Mouse (Mus musculus): Measurements from ENCODE around the gene Vldlr.

The Vldlr gene

DNA sequence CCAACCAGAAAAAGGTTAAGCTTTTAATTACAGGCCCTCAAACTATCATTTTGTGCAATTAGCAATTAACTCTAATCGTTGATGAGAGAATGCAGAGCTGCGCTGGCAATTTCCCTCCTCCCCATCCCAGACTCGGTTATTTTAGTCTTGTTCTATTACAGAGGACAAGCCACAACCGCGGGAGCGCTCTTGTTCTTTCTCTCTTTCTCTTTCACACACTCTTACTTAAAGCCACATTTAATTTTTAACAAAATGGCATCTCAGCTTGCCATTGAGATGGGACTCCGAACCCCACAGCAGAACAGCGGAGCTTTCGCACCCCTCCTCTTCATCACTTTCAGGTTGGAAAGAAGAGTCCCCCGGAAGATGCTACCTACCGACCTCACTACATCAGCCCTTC lies at the start of gene Vldlr:
Gene Vldlr (plus strand): TSS at position 167 of the 400 bp plus-strand sequence.
- no peak for DNase-seq (ENCODE audit: low read depth, low spot score)

DNA sequence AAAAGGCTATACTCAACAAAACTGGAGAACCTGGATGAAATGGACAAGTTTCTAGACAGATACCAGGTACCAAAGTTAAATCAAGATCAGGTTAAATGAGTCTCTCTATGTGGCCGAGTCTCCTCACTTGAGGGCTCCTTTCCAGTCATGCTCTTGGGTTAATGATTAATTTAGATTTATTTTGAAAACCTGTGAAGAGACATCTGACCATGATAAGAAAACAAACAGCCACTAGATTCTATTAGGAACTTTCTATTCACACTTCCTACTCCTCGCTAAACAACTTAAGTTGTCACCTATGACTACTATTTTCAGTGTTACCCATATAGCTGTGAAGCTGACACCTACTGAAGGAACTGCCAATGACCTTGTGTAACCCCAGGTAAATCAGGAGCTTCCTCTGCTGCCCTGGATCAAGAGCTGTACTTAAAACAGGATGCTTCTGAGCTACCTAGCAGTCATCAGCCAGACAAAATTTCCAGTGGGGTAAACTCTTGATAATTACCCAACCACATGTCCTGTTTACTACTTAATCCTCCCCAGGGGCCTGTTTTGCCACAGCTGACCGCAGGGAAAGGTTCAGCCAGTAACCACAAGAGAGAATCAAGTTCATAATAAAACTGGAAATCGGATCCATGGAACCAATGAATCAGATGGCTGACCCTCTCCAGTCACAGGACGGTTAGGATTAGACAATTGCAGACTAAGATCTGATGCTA lies 48.5 kb upstream of the Vldlr start:
- DNase-seq (ENCODE audit: low read depth, low spot score): no peak

DNA sequence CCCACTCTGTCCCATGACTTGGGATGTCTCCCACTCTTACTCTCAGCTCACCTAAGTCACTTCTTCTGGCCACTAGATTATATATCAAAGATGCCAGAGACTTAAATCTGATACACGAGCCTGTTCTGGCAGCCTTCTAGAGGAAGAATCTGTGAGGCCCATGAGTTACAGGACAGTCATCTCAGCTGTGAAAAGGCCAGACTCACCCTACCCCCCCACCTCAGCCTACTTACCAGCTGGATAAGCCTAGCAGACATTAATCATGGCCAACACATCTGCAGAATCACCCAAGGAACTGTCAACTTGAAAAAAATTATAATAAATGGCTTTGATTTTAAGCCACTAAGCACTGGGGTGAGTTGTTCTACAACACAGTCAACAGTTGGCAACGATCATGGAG lies 42.4 kb upstream of the Vldlr start:
- no peak for DNase-seq (ENCODE audit: low read depth, low spot score)

DNA sequence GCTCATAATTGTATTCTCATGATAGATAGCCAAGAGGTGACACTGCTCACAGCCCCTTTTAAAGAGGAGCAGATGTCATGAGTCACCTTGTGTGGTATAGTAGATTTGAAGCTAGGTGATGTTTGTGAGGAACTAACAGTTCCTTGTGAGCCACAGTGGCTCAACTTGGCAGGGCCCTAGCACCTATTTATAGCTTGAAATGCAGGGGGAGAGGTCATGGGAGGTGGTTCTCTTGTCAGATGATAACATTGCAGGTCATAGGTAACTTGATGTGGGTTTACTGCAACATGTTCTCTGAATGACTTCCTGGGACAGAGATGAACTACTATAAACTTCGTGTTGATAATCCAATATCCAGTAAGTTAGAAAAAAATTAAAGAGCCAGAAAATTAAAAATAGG lies 40.7 kb upstream of the Vldlr start:
- DNase-seq (ENCODE audit: low read depth, low spot score): no peak

DNA sequence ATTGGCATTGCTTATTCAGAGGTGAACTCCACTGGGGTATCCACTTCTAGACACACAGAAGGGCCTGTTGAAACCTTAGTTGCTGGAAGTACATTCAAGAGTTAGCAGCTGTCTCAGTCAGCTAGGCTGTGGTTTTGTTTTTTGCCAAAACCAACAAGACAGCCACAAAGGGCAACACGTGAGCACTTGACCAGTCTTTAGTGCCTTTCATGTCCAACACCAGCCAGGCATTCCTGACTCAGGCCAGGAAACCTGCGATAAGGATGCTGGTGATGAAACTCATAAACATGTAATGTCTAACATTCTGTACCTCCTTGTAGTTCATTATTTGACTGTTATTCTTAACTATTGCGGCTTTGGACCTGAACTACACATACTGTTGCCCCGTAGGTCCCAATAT lies 39.7 kb upstream of the Vldlr start:
- DNase-seq (ENCODE audit: low read depth, low spot score): no peak

DNA sequence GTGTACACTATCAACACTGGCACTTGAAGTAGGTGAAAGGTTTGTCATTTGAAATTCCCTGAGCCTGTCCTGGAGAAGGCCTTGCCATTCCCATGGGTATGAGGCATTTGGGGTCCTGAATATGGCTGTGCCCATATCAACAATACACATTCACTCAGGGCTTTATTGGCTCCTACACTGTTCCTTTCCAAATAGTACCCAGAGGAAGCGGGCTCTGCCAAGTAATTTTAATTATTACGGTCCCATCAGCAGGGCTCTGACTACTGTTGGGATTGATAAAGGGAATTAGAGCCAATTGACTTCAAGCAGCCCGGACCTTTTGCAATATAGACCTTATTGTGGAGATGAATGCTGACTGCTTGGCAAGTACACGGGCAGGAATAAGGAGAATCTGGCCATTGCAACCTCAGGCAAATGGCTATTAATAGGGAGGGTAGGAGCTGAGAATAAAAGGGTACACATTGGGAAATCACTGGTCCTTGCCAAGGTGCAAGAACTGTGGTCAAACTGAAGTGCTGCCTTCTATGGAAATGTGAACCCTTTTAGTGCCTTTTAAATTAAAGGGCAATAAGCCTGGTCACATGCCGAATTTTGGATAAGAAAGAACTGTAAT lies 38.0 kb upstream of the Vldlr start:
- DNase-seq (ENCODE audit: low read depth, low spot score): no peak

DNA sequence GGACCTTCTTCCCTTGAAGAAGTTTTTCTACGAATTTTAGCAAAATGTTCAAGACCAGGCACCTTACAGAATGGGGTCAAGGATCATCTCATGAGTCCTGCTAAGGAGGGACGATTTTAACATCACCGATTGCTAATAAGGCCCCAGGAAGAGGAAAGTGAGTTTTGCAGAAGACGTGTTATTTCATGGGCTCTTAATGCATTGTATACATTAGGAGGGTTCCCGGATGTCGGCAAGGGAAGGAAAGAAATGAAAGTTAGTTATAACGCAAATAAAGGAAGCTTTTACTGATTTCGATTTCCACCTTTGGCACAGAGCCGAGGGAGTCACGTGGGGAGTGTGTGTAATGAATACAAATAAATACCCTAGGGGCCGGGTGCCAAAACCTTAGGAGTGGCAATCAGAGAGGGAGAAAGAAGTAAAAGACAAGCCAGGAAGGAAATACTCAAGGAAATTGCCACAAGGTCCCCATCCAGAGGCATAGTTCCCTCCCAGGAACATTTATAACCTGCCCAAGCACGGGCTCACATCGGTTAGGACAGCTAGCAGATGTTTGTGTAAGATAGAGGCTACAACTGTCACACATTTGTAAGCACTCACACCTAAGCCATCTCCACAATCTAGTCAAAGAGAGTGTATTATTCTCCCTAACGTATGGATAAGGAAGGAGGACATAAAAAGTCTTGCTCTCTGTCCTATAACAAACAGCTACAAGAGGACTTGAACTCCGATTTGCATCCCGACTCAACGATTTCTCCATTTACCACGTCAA lies 35.7 kb upstream of the Vldlr start:
- no peak for DNase-seq (ENCODE audit: low read depth, low spot score)

DNA sequence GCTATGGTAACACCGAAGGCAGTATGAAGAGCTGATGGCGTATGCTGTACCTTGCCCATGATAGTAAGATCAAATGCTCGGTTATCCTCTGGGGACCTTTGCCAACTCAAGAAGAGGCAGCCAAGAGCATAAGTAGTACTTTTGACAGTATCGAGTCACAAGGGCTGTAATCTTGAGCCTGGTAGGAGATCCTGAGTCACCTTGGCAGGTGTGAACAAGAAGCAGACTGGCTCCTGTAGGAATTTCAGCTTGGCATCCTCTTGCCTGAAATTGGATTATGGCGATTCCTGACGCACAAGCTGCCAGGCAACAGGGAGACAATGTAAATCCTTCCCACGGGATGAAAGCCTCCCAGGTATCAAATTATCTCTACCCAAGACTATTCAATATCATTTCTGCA lies 32.8 kb upstream of the Vldlr start:
- no peak for DNase-seq (ENCODE audit: low read depth, low spot score)

DNA sequence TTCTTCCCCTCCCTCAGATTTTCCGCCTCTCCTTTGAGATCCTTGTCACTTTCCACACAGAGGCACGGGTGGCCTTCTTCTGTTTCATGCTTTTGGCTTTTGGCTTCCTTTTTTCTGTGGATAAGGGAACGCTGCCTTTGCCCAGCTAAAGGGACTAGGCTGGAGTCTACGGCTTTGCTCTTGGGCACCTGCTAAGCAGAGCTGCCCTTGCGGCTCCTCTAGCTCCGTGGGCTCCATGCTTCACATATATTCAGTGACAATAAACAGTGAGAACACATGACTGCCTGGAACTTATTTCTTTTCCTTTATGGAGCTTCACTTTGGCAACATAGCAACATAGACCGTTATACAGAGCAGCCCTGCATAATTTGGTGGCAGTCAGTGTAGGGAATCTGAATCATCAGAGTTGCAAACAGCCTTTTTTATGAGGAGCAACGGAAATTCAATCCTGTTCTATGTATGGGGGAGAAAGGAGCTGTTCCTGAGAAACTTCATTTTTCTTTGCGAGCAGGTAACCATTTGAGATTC lies 12.5 kb upstream of the Vldlr start:
- no peak for DNase-seq (ENCODE audit: low read depth, low spot score)

DNA sequence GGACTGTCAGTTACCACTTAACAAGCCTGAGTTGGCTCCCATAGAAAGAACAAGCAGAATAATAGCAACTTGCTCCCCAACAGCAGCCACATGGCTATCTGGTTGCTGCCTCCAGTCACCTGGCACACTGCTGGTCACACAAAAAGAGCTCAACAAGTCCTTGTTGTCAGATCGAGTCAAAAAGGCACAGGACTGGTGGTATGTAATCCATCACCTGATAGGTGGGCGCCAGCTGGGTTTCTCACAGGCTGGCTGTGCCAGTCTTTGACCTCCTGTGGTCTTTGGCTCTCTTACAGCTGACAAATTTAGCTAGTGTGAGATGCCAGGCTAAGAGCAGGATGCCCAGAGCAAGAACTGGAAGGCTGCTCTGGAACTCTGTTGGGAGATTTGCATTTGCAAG lies 5.3 kb upstream of the Vldlr start:
- no peak for DNase-seq (ENCODE audit: low read depth, low spot score)

DNA sequence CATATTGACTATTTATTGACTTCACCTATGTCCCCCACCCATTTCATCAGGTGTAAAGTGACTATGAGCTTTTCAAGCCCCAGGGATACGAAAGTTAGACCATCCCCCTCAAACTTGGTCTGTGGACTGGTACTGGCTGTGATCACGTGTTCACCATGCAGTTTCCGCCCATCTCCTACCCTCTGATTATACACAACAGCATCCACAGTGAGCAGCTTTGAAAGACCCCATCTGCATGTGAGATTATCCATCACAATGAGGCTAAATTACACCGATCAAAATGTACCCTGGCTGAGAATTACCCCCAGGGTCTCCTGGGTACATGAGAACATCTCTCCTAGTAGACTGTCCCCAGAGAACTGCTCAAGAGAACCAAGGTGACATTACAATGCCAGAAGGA lies 688 bp upstream of the Vldlr start:
- no peak for DNase-seq (ENCODE audit: low read depth, low spot score)

DNA sequence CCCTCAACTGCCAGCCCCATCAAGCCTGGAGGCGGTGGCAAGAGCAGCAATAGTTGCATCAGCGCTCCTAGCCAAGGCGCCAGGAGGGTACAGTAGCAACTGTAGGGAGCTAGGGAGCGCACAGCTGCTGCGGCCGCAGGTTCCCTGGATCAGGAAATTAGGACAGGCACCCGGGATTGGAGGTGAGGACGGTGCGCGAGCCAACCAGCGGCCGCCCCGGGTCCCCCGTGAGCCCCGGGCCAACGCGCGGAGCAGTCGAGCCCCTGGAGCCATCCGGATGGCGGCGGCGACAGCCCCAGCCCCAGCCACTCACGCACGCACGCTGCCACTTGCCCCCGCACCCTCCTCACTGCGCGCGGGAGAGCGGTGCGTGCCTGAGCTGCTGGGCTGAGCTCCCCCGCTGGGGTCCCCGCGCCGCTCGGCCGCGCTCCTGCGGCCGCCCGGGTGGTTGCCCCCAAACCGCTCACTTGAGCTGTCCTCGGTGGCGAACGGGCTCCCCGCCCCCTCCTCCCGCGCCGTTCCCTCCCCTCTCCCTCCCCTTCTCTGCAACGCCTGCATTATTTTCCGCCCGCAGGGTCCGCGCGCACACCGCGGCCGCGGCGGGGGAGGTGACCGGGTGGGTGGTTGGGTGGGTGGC lies 601 bp downstream of the Vldlr start:
- DNase-seq (ENCODE audit: low read depth, low spot score): no peak

DNA sequence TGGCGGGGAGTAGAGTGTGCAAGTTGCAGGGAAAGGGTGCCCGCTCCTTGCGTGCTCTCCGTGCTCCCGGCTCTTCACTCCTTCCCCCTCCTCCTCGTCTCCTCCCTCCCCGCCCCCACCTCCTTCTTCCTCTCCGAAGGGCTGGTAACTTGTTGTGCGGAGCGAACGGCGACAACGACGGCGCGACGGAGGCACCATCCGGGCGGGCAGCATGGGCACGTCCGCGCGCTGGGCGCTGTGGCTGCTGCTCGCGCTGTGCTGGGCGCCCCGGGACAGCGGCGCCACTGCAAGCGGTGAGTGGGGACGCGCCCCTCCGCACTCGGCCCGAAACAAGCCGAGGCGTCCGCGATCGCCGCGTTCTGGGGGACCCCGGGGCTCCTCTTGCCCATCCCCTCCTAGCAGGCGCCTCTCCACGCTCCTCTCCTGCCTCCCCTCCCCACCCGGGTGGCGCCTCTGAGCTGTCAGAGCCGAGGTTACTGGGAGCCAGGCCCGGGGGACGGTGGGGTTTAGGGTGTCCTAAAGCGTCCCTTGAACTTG lies 1.2 kb downstream of the Vldlr start:
- DNase-seq (ENCODE audit: low read depth, low spot score): no peak

DNA sequence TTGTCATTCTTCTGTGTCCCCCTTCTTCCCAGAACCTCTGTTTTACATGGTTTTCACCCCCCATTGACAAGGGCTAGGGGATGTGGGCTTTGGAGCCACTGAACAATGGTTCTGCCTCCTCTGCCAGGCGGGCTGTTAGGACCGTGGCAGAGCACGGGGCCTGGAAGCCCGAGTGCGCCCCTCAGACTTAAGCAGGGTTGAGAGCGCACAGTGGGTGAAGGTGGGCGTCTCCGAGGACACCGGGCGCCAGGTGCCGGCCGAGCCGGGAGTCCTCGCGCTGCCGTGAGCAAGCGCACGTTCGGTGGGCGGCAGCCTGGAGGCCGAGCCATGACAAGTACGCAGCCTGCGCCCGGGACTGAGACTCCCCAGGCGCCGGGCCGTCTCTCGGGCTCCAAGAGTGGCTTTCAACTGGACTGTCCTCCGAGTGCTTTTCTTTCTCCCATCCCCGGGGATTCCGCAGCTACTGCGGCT lies 1.7 kb downstream of the Vldlr start:
- no peak for DNase-seq (ENCODE audit: low read depth, low spot score)

DNA sequence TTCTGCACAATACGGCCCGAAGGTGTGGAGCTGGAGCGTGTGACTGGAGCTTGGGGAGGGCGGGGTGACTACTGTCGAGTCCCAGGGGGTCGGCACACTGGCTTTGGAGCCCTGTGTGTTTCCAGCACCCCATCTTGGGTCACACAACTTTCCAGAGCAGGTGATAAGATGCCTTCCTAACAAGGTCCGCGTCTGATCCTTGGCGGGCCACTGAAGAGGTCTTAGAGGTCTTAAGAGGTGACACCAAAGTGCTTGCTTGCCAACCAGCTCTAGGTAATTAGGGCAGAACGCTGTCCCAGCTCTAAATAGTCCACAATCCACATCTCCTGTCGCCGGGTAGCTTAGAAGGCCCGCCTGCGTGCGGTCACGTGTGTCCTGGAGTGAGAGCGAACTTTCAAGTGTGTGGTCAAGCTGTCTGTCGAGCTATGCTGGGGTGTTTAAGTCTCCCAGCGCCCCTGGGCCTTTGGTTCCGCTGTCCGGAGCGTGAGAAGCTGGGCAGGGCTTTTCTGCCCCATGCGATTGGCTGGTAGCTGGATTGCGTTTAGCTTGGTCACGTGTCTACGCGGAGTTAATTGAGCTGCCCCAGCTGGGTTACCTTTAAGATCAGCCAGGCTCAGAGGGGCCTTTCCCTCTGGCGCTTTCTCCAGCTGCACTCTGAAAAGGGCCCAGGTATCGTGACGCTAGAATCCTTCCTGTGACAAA lies 2.4 kb downstream of the Vldlr start:
- no peak for DNase-seq (ENCODE audit: low read depth, low spot score)

DNA sequence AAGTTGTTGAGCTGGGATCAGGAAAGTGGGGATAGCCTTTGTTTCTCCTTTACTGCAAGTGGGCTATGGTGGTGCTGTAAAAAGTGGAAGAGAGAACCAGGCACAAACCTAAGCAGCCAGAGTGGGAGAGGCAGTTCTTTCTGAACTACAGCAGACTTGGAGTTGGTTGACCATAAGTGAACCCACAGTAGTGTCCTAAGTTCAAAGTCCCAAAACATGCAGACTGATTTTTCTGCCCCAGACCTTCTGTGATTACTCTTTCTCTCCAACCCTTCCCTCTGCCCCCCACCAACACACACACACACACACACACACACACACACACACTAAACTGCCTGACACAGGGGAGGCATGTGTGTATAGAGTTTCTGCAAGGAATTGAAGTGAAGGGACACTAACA lies 3.3 kb downstream of the Vldlr start:
- DNase-seq (ENCODE audit: low read depth, low spot score): no peak

DNA sequence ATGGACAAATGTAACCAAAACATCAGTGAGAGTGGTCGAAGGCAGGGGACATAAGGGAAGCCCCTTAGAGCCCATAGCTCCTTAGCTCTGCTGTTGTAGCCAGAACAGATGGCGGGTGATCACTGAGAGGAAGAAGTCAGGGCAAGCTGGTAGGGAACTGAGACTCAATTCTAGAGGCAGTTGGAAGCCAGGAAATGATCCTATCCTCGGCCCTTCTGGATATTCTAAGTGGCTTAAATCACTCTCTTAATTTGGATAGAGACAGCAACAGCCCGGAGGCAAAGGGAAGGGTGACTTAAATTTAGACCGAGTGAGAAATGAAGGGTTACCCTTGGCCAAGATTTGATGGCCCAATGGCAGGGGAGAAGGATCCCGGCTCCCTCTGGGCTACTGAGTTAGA lies 6.8 kb downstream of the Vldlr start:
- no peak for DNase-seq (ENCODE audit: low read depth, low spot score)

DNA sequence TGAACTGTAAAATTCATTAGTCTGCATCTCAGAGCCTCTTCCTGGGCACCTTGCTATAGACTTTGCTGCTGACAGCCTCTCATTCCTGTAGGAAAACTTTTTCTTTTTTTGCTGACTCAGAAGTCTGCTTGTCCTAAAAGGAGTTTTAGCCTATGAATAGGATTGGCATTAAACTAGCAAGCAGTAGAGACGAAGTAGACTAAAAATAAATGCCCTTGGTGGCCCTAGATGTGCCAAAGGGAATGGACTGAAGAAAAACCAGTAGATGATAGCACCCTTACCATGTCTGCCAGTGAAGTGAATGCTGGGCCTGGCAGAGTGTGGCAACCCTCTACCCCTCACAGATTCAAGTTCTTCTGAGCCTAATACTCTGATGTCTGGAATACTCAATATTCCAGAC lies 8.1 kb downstream of the Vldlr start:
- no peak for DNase-seq (ENCODE audit: low read depth, low spot score)

DNA sequence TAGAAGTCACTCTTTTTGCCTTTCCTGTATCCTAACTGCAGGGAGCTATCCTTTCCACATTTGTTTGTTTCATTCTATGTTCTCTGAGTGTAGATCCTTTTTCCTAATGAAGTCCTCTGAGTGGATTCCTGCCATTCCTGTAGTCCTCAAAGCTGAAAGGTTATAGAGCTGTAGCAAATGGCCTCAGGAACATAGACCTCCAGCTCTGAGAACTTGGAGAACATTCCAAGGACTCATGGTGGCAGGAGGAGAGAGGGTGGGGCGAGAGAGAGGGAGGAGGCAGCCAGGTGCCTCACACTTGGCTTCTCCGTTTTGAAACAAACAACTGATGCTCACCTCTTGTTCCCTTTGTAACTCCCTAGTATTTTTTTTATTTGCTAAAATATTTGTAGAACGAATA lies 10.3 kb downstream of the Vldlr start:
- no peak for DNase-seq (ENCODE audit: low read depth, low spot score)

DNA sequence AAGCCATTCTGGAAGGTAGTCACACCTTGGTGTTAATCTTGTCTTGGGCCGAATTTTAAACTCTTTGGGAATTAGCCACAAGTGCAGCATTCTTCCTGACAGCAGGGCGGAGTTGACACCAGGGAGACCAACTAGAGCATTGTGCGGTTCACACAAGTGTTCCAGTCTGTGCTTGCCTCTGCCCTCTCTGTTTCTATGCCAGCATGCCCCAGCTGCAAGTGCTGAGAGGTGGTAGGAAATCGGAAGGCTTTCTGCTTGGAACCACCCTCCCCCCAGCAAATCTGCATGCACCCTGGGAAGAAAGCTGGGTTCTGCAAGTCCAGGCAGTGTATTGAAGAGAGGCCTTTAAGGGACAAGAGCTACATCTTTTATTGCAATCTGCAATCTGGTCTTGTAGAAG lies 10.8 kb downstream of the Vldlr start:
- DNase-seq (ENCODE audit: low read depth, low spot score): no peak

DNA sequence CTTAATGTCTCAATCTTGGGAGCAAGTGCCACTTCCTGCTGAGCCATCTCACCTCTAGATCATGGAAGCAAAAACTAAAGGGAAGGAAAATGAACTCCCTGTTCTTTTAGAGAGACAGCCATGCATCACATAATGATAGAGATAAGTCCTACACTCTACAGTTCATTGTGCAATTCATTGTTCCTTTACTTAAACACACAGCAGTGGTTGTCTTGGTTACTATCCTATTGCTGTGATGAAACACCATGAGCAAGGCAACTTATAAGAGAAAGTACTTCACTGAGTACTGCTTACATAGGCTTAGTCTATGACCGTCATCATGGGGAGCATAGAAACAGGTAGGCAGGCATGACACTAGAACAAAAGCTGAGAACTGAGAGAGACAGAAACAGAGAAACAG lies 12.0 kb downstream of the Vldlr start:
- no peak for DNase-seq (ENCODE audit: low read depth, low spot score)

Measured in CD4-positive helper T cell, adult 2 months (primary cell).